Mouse (Mus musculus) lung, embryonic 14.5 days (tissue): ENCODE measurements at regions not wholly inside any gene's neighbourhood (a gene's known extent, or its start where the extent isn't known, plus 50 kb on each side); places are given as distances from the start of the nearest gene placed in this dataset.

ENCODE experiments used
- ATAC-seq: fragments of 200-750 bp; cut with Nextera tagmentation; 2 replicates; pipeline ENCODE4 v1.8.0; 2017; ENCODE audit warnings: mild to moderate bottlenecking, moderate TSS enrichment, moderate library complexity; ENCODE audit not compliant: insufficient read depth
- DNase-seq: peaks from one replicate; pipeline ENCODE4 v3.0.0-alpha.2; 2015
- H3K27ac ChIP-seq: fragments of 300-500 bp; sonication (generic); 2 replicates; pipeline ENCODE4 v1.5.1; 2014; ENCODE audit warnings: low read depth, mild to moderate bottlenecking, moderate library complexity
- H3K27me3 ChIP-seq: fragments of 300-500 bp; sonication (generic); 2 replicates; pipeline ENCODE4 v1.6.1; 2014; ENCODE audit warnings: low read length, control low read depth; ENCODE audit not compliant: insufficient read depth
- H3K36me3 ChIP-seq: fragments of 300-500 bp; sonication (generic); 2 replicates; pipeline ENCODE4 v1.6.1; 2014; ENCODE audit warnings: control low read depth; ENCODE audit not compliant: insufficient read depth
- H3K4me1 ChIP-seq: fragments of 300-500 bp; sonication (generic); 2 replicates; pipeline ENCODE4 v1.6.1; 2014; ENCODE audit warnings: antibody characterized with exemption, control low read depth; ENCODE audit not compliant: insufficient read depth
- H3K4me2 ChIP-seq: fragments of 300-500 bp; sonication (generic); 2 replicates; pipeline ENCODE4 v1.6.1; 2014; ENCODE audit warnings: mild to moderate bottlenecking
- H3K4me3 ChIP-seq: fragments of 300-500 bp; sonication (generic); 2 replicates; pipeline ENCODE4 v1.5.1; 2014; ENCODE audit warnings: low read depth, low read length
- H3K9ac ChIP-seq: fragments of 300-500 bp; sonication (generic); 2 replicates; pipeline ENCODE4 v1.6.1; 2014
- H3K9me3 ChIP-seq: fragments of 300-500 bp; sonication (generic); 2 replicates; pipeline ENCODE4 v1.6.1; 2016; ENCODE audit warnings: low read depth, low read length, control low read depth
- CTCF ChIP-seq: IDR thresholded peaks from 2 replicates; pipeline ENCODE4 v1.5.1; 2016; ENCODE audit warnings: antibody characterized with exemption, low read depth
- WGBS: fragments of 180-500 bp; shearing (Covaris S2); extraction: QIAGEN DNeasy Blood & Tissue Kit; methylation state at CpG from one replicate; pipeline ENCODE4 v1.1.7; 2014; 5-methylcytosine and 5-hydroxymethylcytosine counted together

- no peak for TF ChIP-seq CTCF
- ATAC-seq (no peak), DNase-seq (no peak)
- H3K4me2 ChIP-seq, result no peak overlapping the region
- H3K9ac ChIP-seq, result no peak overlapping the region
- no peaks in the 10 kb centered on the region for H3K4me1 ChIP-seq
- no peak overlapping the region for H3K4me3 ChIP-seq
- H3K9me3 ChIP-seq, result no peaks in the 10 kb centered on the region
- H3K27ac ChIP-seq, result no peak overlapping the region
- H3K36me3 ChIP-seq, result no peaks in the 10 kb centered on the region
- 28% methylated on average over 1 of the region's 1 CpGs for WGBS
- no peaks in the 10 kb centered on the region for H3K27me3 ChIP-seq
Measured at GRCm38 (mm10) chr6:11647651-11648050, 259.6 kb downstream of the Ndufa4 start.

- 67% methylated on average over 4 of the region's 4 CpGs for WGBS
- DNase-seq, result no peak
- TF ChIP-seq CTCF, result no peak
Measured at GRCm38 (mm10) chr6:11613331-11613730, 294.0 kb downstream of the Ndufa4 start.

GRCm38 (mm10) chr6:11608214-11608613, 299.1 kb downstream of the Ndufa4 start:
- Histone ChIP-seq H3K36me3 (no peaks in the 10 kb centered on the region), H3K4me1 (no peaks in the 10 kb centered on the region), H3K4me3 (no peak overlapping the region), H3K27ac (no peak overlapping the region), H3K27me3 (no peaks in the 10 kb centered on the region), H3K4me2 (no peak overlapping the region), H3K9me3 (no peaks in the 10 kb centered on the region), H3K9ac (no peak overlapping the region)
- no peak for DNase-seq
- no peak for ATAC-seq
- TF ChIP-seq CTCF, result no peak

More at GRCm38 (mm10) chr6:11613331-11613730, 294.0 kb downstream of the Ndufa4 start:
- Histone ChIP-seq H3K27me3 (no peaks in the 10 kb centered on the region), H3K36me3 (no peaks in the 10 kb centered on the region), H3K4me1 (no peaks in the 10 kb centered on the region), H3K4me3 (no peak overlapping the region), H3K27ac (no peak overlapping the region), H3K4me2 (no peak overlapping the region), H3K9me3 (no peaks in the 10 kb centered on the region), H3K9ac (no peak overlapping the region)
- ATAC-seq, result no peak

- ATAC-seq, result no peak
Measured at GRCm38 (mm10) chr6:11607696-11608095, 299.6 kb downstream of the Ndufa4 start.

GRCm38 (mm10) chr6:11606055-11606454, 301.2 kb downstream of the Ndufa4 start:
- no peak overlapping the region for H3K27ac ChIP-seq
- no peak for ATAC-seq

More at GRCm38 (mm10) chr6:11607696-11608095, 299.6 kb downstream of the Ndufa4 start:
- no peak for TF ChIP-seq CTCF
- Histone ChIP-seq H3K27me3 (no peaks in the 10 kb centered on the region), H3K27ac (no peak overlapping the region), H3K4me3 (no peak overlapping the region), H3K9ac (no peak overlapping the region), H3K4me1 (no peaks in the 10 kb centered on the region), H3K9me3 (no peaks in the 10 kb centered on the region), H3K4me2 (no peak overlapping the region), H3K36me3 (no peaks in the 10 kb centered on the region)
- DNase-seq, result no peak
- WGBS, result 69% methylated on average over 2 of the region's 2 CpGs

GRCm38 (mm10) chr6:11605526-11605925, 301.8 kb downstream of the Ndufa4 start:
- no peak for ATAC-seq
- Histone ChIP-seq H3K36me3 (no peaks in the 10 kb centered on the region), H3K27me3 (no peaks in the 10 kb centered on the region), H3K9ac (no peak overlapping the region), H3K27ac (no peak overlapping the region), H3K4me3 (no peak overlapping the region), H3K4me1 (no peaks in the 10 kb centered on the region), H3K4me2 (no peak overlapping the region), H3K9me3 (no peaks in the 10 kb centered on the region)
- no peak for DNase-seq
- WGBS, result 67% methylated on average over 4 of the region's 4 CpGs
- TF ChIP-seq CTCF, result no peak

More at GRCm38 (mm10) chr6:11606055-11606454, 301.2 kb downstream of the Ndufa4 start:
- WGBS, result 80% methylated on average over 3 of the region's 3 CpGs
- Histone ChIP-seq H3K27me3 (no peaks in the 10 kb centered on the region), H3K4me1 (no peaks in the 10 kb centered on the region), H3K9ac (no peak overlapping the region), H3K4me2 (no peak overlapping the region), H3K36me3 (no peaks in the 10 kb centered on the region), H3K9me3 (no peaks in the 10 kb centered on the region), H3K4me3 (no peak overlapping the region)
- TF ChIP-seq CTCF, result no peak
- DNase-seq, result no peak

GRCm38 (mm10) chr6:11594936-11595335, 312.4 kb downstream of the Ndufa4 start:
- no peak overlapping the region for H3K4me3 ChIP-seq
- no peaks in the 10 kb centered on the region for H3K4me1 ChIP-seq
- no peak for ATAC-seq
- H3K27ac ChIP-seq, result no peak overlapping the region
- 37% methylated on average over 2 of the region's 2 CpGs for WGBS
- DNase-seq, result peak; percentile 9
- no peaks in the 10 kb centered on the region for H3K36me3 ChIP-seq
- no peaks in the 10 kb centered on the region for H3K27me3 ChIP-seq
- TF ChIP-seq CTCF, result no peak
- no peak overlapping the region for H3K9ac ChIP-seq
- no peak overlapping the region for H3K4me2 ChIP-seq
- no peaks in the 10 kb centered on the region for H3K9me3 ChIP-seq
